Mouse (Mus musculus): ENCODE data around the gene AY761184. TPM values are rescaled to one million over a fixed set of nuclear protein-coding genes. Genes with fewer than 3 reads are reported as not detected.
"Not testable (repeated sequence)": the region's sequence is repeated elsewhere in the genome, so short reads cannot be mapped to it uniquely, and the experiment has no call there.

Gene AY761184
- polyA plus RNA-seq (2015; fragmentation: Nextera tagmentation; extraction: Ambion mirVana): not detected in 2 replicates

DNA sequence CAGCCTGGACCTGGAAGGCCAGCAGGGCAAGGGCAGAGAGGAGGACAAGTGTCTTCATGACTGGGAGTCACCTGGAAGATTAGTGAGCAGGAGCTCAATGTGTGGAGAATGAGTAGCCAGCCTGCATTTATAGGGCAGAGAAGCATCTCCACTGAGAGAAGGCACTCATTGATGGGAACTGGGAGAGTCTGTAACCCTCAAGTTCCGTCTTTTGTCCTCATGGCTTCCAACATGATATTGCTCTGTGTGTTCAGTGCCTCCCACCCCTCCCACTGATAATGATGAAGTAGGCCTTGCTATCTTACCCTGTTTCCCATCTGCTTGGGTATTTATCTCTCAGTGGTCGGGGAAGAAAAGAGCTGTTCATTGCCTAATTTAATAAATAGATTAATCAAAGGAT, at the start of gene AY761184:
Gene AY761184, minus strand, starts transcription at position 101 of the 400 bp plus-strand sequence.
- not testable (repeated sequence) for H3K36me3 ChIP-seq; ATAC-seq (replicated peaks; ENCODE audit: low FRiP score); H3K27me3 ChIP-seq; H3K4me1 ChIP-seq; H3K4me3 ChIP-seq (replicated peaks); H3K4me2 ChIP-seq; H3K9me3 ChIP-seq (replicated peaks); H3K9ac ChIP-seq; H3K27ac ChIP-seq
- WGBS: 75% methylated on average over 2 of the region's 2 CpGs

DNA sequence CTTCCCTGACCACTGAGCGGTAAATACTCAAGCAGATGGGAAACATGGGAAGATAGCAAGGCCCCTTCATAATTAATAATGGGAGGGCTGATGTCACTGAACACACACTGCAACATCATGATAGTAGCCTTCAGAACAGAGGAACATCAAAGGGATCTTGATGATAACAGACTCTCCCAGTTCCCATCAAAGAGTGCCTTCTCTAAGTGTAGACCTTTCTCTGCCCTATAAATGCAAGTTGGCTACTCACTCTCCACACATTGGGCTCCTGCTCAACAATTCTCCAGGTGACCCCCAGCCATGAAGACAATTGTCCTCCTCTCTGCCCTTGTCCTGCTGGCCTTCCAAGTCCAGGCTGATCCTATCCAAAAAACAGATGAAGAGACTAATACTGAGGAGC, 37.9 kb downstream of the AY761184 start, which contains the start of gene Defa34:
Gene Defa34, plus strand, starts transcription at position 301 of the 400 bp plus-strand sequence.
- H3K4me3 ChIP-seq (replicated peaks); H3K4me2 ChIP-seq; H3K27ac ChIP-seq; ATAC-seq (replicated peaks; ENCODE audit: low FRiP score); H3K27me3 ChIP-seq; H3K9ac ChIP-seq; H3K4me1 ChIP-seq; H3K9me3 ChIP-seq (replicated peaks); H3K36me3 ChIP-seq: not testable (repeated sequence)
- WGBS: 100% methylated on average over 1 of the region's 1 CpGs

- WGBS: 43% methylated on average over 1 of the region's 2 CpGs
- H3K4me1 ChIP-seq: not testable (repeated sequence)
Measured at GRCm38 (mm10) chr8:21655480-21655879, 48.0 kb downstream of the AY761184 start, which contains the start of gene Defa17. Gene Defa17 (plus strand): TSS chr8:21655780.

More at GRCm38 (mm10) chr8:21655480-21655879, 48.0 kb downstream of the AY761184 start, which contains the start of gene Defa17:
- H3K9me3 ChIP-seq (replicated peaks); H3K36me3 ChIP-seq; H3K9ac ChIP-seq; H3K4me3 ChIP-seq (replicated peaks); H3K4me2 ChIP-seq; H3K27me3 ChIP-seq; H3K27ac ChIP-seq; ATAC-seq (replicated peaks; ENCODE audit: low FRiP score): not testable (repeated sequence)

Other genes with a start within 250 kb of the AY761184 start
- gene Gm7849, start 247.1 kb downstream of the AY761184 start, polyA plus RNA-seq (2015; fragmentation: Nextera tagmentation; extraction: Ambion mirVana): not detected in 2 replicates
- not detected in 2 replicates for gene Defa20, start 194.4 kb downstream of the AY761184 start, polyA plus RNA-seq (2015; fragmentation: Nextera tagmentation; extraction: Ambion mirVana)
- gene Defa32, start 174.6 kb downstream of the AY761184 start, polyA plus RNA-seq (2015; fragmentation: Nextera tagmentation; extraction: Ambion mirVana): not detected in 2 replicates
- gene Defa37, start 138.3 kb downstream of the AY761184 start, polyA plus RNA-seq (2015; fragmentation: Nextera tagmentation; extraction: Ambion mirVana): not detected in 2 replicates
- gene Defa28, start 120.6 kb downstream of the AY761184 start, polyA plus RNA-seq (2015; fragmentation: Nextera tagmentation; extraction: Ambion mirVana): not detected in 2 replicates
- gene Gm7861, start 109.1 kb downstream of the AY761184 start, polyA plus RNA-seq (2015; fragmentation: Nextera tagmentation; extraction: Ambion mirVana): not detected in 2 replicates
- gene Defa26, start 85.5 kb downstream of the AY761184 start, polyA plus RNA-seq (2015; fragmentation: Nextera tagmentation; extraction: Ambion mirVana): not detected in 2 replicates
- not detected in 2 replicates for gene Defa17, start 47.9 kb downstream of the AY761184 start, polyA plus RNA-seq (2015; fragmentation: Nextera tagmentation; extraction: Ambion mirVana)
- not detected in 2 replicates for gene Defa34, start 37.8 kb downstream of the AY761184 start, polyA plus RNA-seq (2015; fragmentation: Nextera tagmentation; extraction: Ambion mirVana)
- gene Defa24, start 30.8 kb upstream of the AY761184 start, polyA plus RNA-seq (2015; fragmentation: Nextera tagmentation; extraction: Ambion mirVana): not detected in 2 replicates
- gene Defb50, start 119.9 kb upstream of the AY761184 start, polyA plus RNA-seq (2015; fragmentation: Nextera tagmentation; extraction: Ambion mirVana): not detected in 2 replicates
- gene Defb2, start 136.3 kb upstream of the AY761184 start, polyA plus RNA-seq (2015; fragmentation: Nextera tagmentation; extraction: Ambion mirVana): not detected in 2 replicates
- gene Defb10, start 155.3 kb upstream of the AY761184 start, polyA plus RNA-seq (2015; fragmentation: Nextera tagmentation; extraction: Ambion mirVana): not detected in 2 replicates
- gene Defb9, start 181.8 kb upstream of the AY761184 start, polyA plus RNA-seq (2015; fragmentation: Nextera tagmentation; extraction: Ambion mirVana): not detected in 2 replicates
- 0.65 TPM in 1 of 2 replicates, not detected in the other for gene Defb11, start 202.8 kb upstream of the AY761184 start, polyA plus RNA-seq (2015; fragmentation: Nextera tagmentation; extraction: Ambion mirVana)
- gene Defb15, start 229.1 kb upstream of the AY761184 start, polyA plus RNA-seq (2015; fragmentation: Nextera tagmentation; extraction: Ambion mirVana): not detected in 2 replicates
- gene Defb35, start 234.7 kb upstream of the AY761184 start, polyA plus RNA-seq (2015; fragmentation: Nextera tagmentation; extraction: Ambion mirVana): not detected in 2 replicates
- gene Defb13, start 243.1 kb upstream of the AY761184 start, polyA plus RNA-seq (2015; fragmentation: Nextera tagmentation; extraction: Ambion mirVana): not detected in 2 replicates

Data from kidney, embryonic 15.5 days (tissue).